Mouse (Mus musculus) kidney, adult 10 weeks (tissue): Measurements from ENCODE around the gene Lypd5. TPM values are rescaled to one million over a fixed set of nuclear protein-coding genes. Genes with fewer than 3 reads are reported as not detected.

Experiments used
- polyA plus RNA-seq: library from polyadenylated mRNA; stranded (reverse); fragments of 350-450 nt; fragmentation: Illumina TruSeq; extraction: RNeasy Lipid Tissue Mini Kit (QIAGEN cat#74804); gene quantifications from one replicate; pipeline ENCODE4 v1.2.3, GENCODE M21; 2014; ENCODE audit warnings: low read depth, low replicate concordance

The Lypd5 gene
- polyA plus RNA-seq = not detected

GRCm38 (mm10) chr7:24348896-24349295 lies at the start of gene Lypd5:
Gene Lypd5 (plus strand): TSS chr7:24349196.

GRCm38 (mm10) chr7:24300771-24301282 lies 48.2 kb upstream of the Lypd5 start, which contains the start of gene Zfp61:
Gene Zfp61 (minus strand): TSS chr7:24301232.

GRCm38 (mm10) chr7:24316567-24317092 lies 32.4 kb upstream of the Lypd5 start, which contains the start of gene Zfp94:
Gene Zfp94 (minus strand): TSS chr7:24316666.

GRCm38 (mm10) chr7:24333304-24333986 lies 15.6 kb upstream of the Lypd5 start, which contains the start of gene Tescl:
Gene Tescl (minus strand): TSS chr7:24333936.

GRCm38 (mm10) chr7:24369731-24370541 lies 20.9 kb downstream of the Lypd5 start, which contains the start of gene Kcnn4:
Gene Kcnn4 (plus strand): TSS chr7:24370263.

GRCm38 (mm10) chr7:24399256-24400081 lies 50.5 kb downstream of the Lypd5 start, which contains the start of gene Smg9:
Gene Smg9 (plus strand): TSS chr7:24399619.

Other genes starting within 250 kb of the Lypd5 start
- 0.89 TPM for gene Zfp112, start 236.9 kb upstream of the Lypd5 start, polyA plus RNA-seq
- 4.6 TPM for gene Zfp235, start 215.0 kb upstream of the Lypd5 start, polyA plus RNA-seq
- gene Zfp114, start 174.1 kb upstream of the Lypd5 start, polyA plus RNA-seq = 0.93 TPM
- 6.2 TPM for gene Zfp111, start 137.8 kb upstream of the Lypd5 start, polyA plus RNA-seq
- gene Zfp109, start 111.6 kb upstream of the Lypd5 start, polyA plus RNA-seq = 2.8 TPM
- 2.9 TPM for gene Zfp108, start 94.4 kb upstream of the Lypd5 start, polyA plus RNA-seq
- gene Zfp93, start 78.8 kb upstream of the Lypd5 start, polyA plus RNA-seq = 4.8 TPM
- 2.3 TPM for gene Zfp61, start 48.0 kb upstream of the Lypd5 start, polyA plus RNA-seq
- gene Zfp94, start 32.5 kb upstream of the Lypd5 start, polyA plus RNA-seq = 2.2 TPM
- gene Tescl, start 15.3 kb upstream of the Lypd5 start, polyA plus RNA-seq = not detected
- gene Kcnn4, start 21.1 kb downstream of the Lypd5 start, polyA plus RNA-seq = not detected
- gene Smg9, start 50.4 kb downstream of the Lypd5 start, polyA plus RNA-seq = not detected
- gene Irgc1, start 103.1 kb downstream of the Lypd5 start, polyA plus RNA-seq = not detected
- gene Plaur, start 113.3 kb downstream of the Lypd5 start, polyA plus RNA-seq = 1.0 TPM
- gene Cadm4, start 132.8 kb downstream of the Lypd5 start, polyA plus RNA-seq = 0.97 TPM
- gene Zfp428, start 157.8 kb downstream of the Lypd5 start, polyA plus RNA-seq = not detected
- not detected for gene AC161166.1, start 163.3 kb downstream of the Lypd5 start, polyA plus RNA-seq
- gene Irgq, start 181.5 kb downstream of the Lypd5 start, polyA plus RNA-seq = 6.2 TPM
- gene Pinlyp, start 196.9 kb downstream of the Lypd5 start, polyA plus RNA-seq = not detected
- gene Xrcc1, start 197.1 kb downstream of the Lypd5 start, polyA plus RNA-seq = 0.57 TPM
- gene Ethe1, start 238.3 kb downstream of the Lypd5 start, polyA plus RNA-seq = 4.1 TPM
- not detected for gene Zfp575, start 238.4 kb downstream of the Lypd5 start, polyA plus RNA-seq